Mouse (Mus musculus) small intestine, adult 2 months (tissue): Measurements from ENCODE around the gene Mast4. TPM values are rescaled to one million over a fixed set of nuclear protein-coding genes. Genes with fewer than 3 reads are reported as not detected.

Experiments
- H3K27ac ChIP-seq: fragments of 200-500 bp; 2 replicates; pipeline ENCODE4 v1.5.1; 2012; ENCODE audit warnings: low read depth, low read length, control low read depth, inconsistent platforms; ENCODE audit not compliant: insufficient read depth
- H3K27me3 ChIP-seq: fragments of 200-500 bp; 2 replicates; pipeline ENCODE4 v1.6.1; 2012; ENCODE audit warnings: mild to moderate bottlenecking, moderate library complexity, low read length, inconsistent platforms; ENCODE audit not compliant: control insufficient read depth, insufficient read depth
- H3K36me3 ChIP-seq: fragments of 200-500 bp; 2 replicates; pipeline ENCODE4 v1.6.1; 2012; ENCODE audit warnings: mild to moderate bottlenecking, low read length, control low read depth, inconsistent platforms; ENCODE audit not compliant: control insufficient read depth, insufficient read depth
- H3K4me1 ChIP-seq: fragments of 200-500 bp; 2 replicates; pipeline ENCODE4 v1.6.1; 2012; ENCODE audit warnings: low read length, inconsistent platforms, mixed read lengths; ENCODE audit not compliant: control insufficient read depth, insufficient read depth, insufficient read length
- H3K4me3 ChIP-seq: fragments of 200-500 bp; 2 replicates; pipeline ENCODE4 v1.5.1; 2012; ENCODE audit warnings: low read depth, mild to moderate bottlenecking, control low read depth, inconsistent platforms, low read length, moderate library complexity
- CTCF ChIP-seq: fragments of 200-500 bp; IDR thresholded peaks from 2 replicates; pipeline ENCODE4 v1.5.1; 2012; ENCODE audit warnings: low read depth, mild to moderate bottlenecking, control low read depth, inconsistent platforms, low read length, moderate library complexity, mixed read lengths; ENCODE audit not compliant: insufficient replicate concordance, insufficient read length; ENCODE audit errors: extremely low read depth
- POLR2A ChIP-seq: fragments of 200-500 bp; IDR thresholded peaks from 2 replicates; pipeline ENCODE4 v1.6.1; 2012; ENCODE audit warnings: low read depth, mild to moderate bottlenecking, control low read depth, inconsistent platforms, low read length, moderate library complexity
- WGBS: fragments of 180-500 bp; shearing (Covaris S2); methylation state at CpG from one replicate; pipeline ENCODE4 v1.1.7; 2018; 5-methylcytosine and 5-hydroxymethylcytosine counted together
- polyA plus RNA-seq: library from polyadenylated mRNA; depleted of rRNA; stranded (reverse); fragments of >200 nt; gene quantifications from 2 replicates; pipeline ENCODE4 v1.2.3, GENCODE M21; 2012

Gene Mast4
- polyA plus RNA-seq, 1 experiment = 5.3 TPM

GRCm38 (mm10) chr13:102767110-102767509 is 567.2 kb downstream of the Mast4 start:
- H3K4me1 ChIP-seq = no peaks in the 10 kb centered on the region
- TF ChIP-seq CTCF (no peak), POLR2A (no peak)
- peaks cover 31% of the 10 kb centered on the region for H3K36me3 ChIP-seq
- no peaks in the 10 kb centered on the region for H3K27me3 ChIP-seq
- H3K27ac ChIP-seq = no peak overlapping the region
- no peak overlapping the region for H3K4me3 ChIP-seq
- 74% methylated on average over 7 of the region's 7 CpGs for WGBS

- H3K27ac ChIP-seq = no peak overlapping the region
- 96% methylated on average over 11 of the region's 11 CpGs for WGBS
- no peak for TF ChIP-seq CTCF
- TF ChIP-seq POLR2A = no peak
These were observed 569.1 kb downstream of the Mast4 start for GRCm38 (mm10) chr13:102765216-102765615.

GRCm38 (mm10) chr13:102764218-102764617 is 570.1 kb downstream of the Mast4 start:
- Histone ChIP-seq H3K4me1 (no peaks in the 10 kb centered on the region), H3K27ac (no peak overlapping the region), H3K27me3 (no peaks in the 10 kb centered on the region), H3K4me3 (no peak overlapping the region), H3K36me3 (peaks cover 37% of the 10 kb centered on the region)
- TF ChIP-seq CTCF (no peak), POLR2A (no peak)
- WGBS = 95% methylated on average over 1 of the region's 1 CpGs

More at GRCm38 (mm10) chr13:102765216-102765615, 569.1 kb downstream of the Mast4 start:
- Histone ChIP-seq H3K36me3 (peaks cover 34% of the 10 kb centered on the region), H3K4me1 (no peaks in the 10 kb centered on the region), H3K4me3 (no peak overlapping the region), H3K27me3 (no peaks in the 10 kb centered on the region)

GRCm38 (mm10) chr13:102762203-102762602 is 572.1 kb downstream of the Mast4 start:
- Histone ChIP-seq H3K27me3 (no peaks in the 10 kb centered on the region), H3K4me1 (no peaks in the 10 kb centered on the region), H3K36me3 (peaks cover 47% of the 10 kb centered on the region), H3K27ac (no peak overlapping the region), H3K4me3 (no peak overlapping the region)
- 95% methylated on average over 10 of the region's 10 CpGs for WGBS
- TF ChIP-seq POLR2A (no peak), CTCF (no peak)

GRCm38 (mm10) chr13:102761410-102761809 is 572.9 kb downstream of the Mast4 start:
- no peak overlapping the region for H3K27ac ChIP-seq
- H3K4me3 ChIP-seq = no peak overlapping the region
- no peaks in the 10 kb centered on the region for H3K27me3 ChIP-seq
- H3K36me3 ChIP-seq = peaks cover 49% of the 10 kb centered on the region
- 78% methylated on average over 9 of the region's 9 CpGs for WGBS
- no peaks in the 10 kb centered on the region for H3K4me1 ChIP-seq
- TF ChIP-seq POLR2A (no peak), CTCF (no peak)

- H3K27ac ChIP-seq = no peak overlapping the region
- 95% methylated on average over 6 of the region's 6 CpGs for WGBS
- no peak overlapping the region for H3K4me3 ChIP-seq
- H3K36me3 ChIP-seq = peaks cover 50% of the 10 kb centered on the region
- H3K27me3 ChIP-seq = no peaks in the 10 kb centered on the region
- no peaks in the 10 kb centered on the region for H3K4me1 ChIP-seq
- TF ChIP-seq POLR2A (no peak), CTCF (no peak)
These were observed 576.3 kb downstream of the Mast4 start for GRCm38 (mm10) chr13:102758021-102758420.

GRCm38 (mm10) chr13:102756071-102756470 is 578.2 kb downstream of the Mast4 start:
- peaks cover 53% of the 10 kb centered on the region for H3K36me3 ChIP-seq
- WGBS = 83% methylated on average over 8 of the region's 8 CpGs
- H3K4me3 ChIP-seq = no peak overlapping the region

GRCm38 (mm10) chr13:102755124-102755523 is 579.2 kb downstream of the Mast4 start:
- Histone ChIP-seq H3K4me3 (no peak overlapping the region), H3K4me1 (no peaks in the 10 kb centered on the region), H3K27ac (no peak overlapping the region), H3K36me3 (peaks cover 56% of the 10 kb centered on the region), H3K27me3 (no peaks in the 10 kb centered on the region)
- WGBS = 96% methylated on average over 8 of the region's 8 CpGs
- TF ChIP-seq POLR2A (no peak), CTCF (no peak)

More at GRCm38 (mm10) chr13:102756071-102756470, 578.2 kb downstream of the Mast4 start:
- H3K27me3 ChIP-seq = no peaks in the 10 kb centered on the region
- TF ChIP-seq POLR2A (no peak), CTCF (no peak)
- H3K27ac ChIP-seq = no peak overlapping the region
- H3K4me1 ChIP-seq = no peaks in the 10 kb centered on the region
